Mouse (Mus musculus): ENCODE measurements around the gene Mfsd4b5. TPM values are rescaled to one million over a fixed set of nuclear protein-coding genes. Genes with fewer than 3 reads are reported as not detected.

Gene Mfsd4b5
- polyA plus RNA-seq, 1 experiment, result not detected

GRCm38 (mm10) chr10:40000746-40001145 is 14.3 kb upstream of the Mfsd4b5 start:
- Histone ChIP-seq H3K27ac (ENCODE audit: control insufficient read depth, insufficient read depth, low read depth, low read length, poor library complexity) (no peak overlapping the region), H3K4me1 (ENCODE audit: control insufficient read depth, insufficient read depth, low read length) (no peaks in the 10 kb centered on the region), H3K4me3 (replicated peaks; ENCODE audit: control insufficient read depth, low read depth, low read length) (no peak overlapping the region)
- WGBS, result 88% methylated on average over 2 of the region's 2 CpGs
- TF ChIP-seq CTCF (IDR thresholded peaks at IDR 0.05; ENCODE audit: control insufficient read depth, insufficient read depth, low read length), result no peak
- TF ChIP-seq POLR2A (IDR thresholded peaks at IDR 0.05; ENCODE audit: borderline replicate concordance, control insufficient read depth, low read depth, low read length), result no peak

- 70% methylated on average over 4 of the region's 4 CpGs for WGBS
- H3K4me1 ChIP-seq (ENCODE audit: control insufficient read depth, insufficient read depth, low read length), result no peaks in the 10 kb centered on the region; the same call in 1 of the 2 replicates
- TF ChIP-seq CTCF (IDR thresholded peaks at IDR 0.05; ENCODE audit: control insufficient read depth, insufficient read depth, low read length) (no peak), POLR2A (IDR thresholded peaks at IDR 0.05; ENCODE audit: borderline replicate concordance, control insufficient read depth, low read depth, low read length) (no peak)
- H3K27ac ChIP-seq (ENCODE audit: control insufficient read depth, insufficient read depth, low read depth, low read length, poor library complexity), result no peak overlapping the region
- no peak overlapping the region for H3K4me3 ChIP-seq (replicated peaks; ENCODE audit: control insufficient read depth, low read depth, low read length)
These were observed 4.7 kb upstream of the Mfsd4b5 start for GRCm38 (mm10) chr10:39991155-39991554.

GRCm38 (mm10) chr10:39982604-39983003 is 3.8 kb downstream of the Mfsd4b5 start:
- H3K4me1 ChIP-seq (ENCODE audit: control insufficient read depth, insufficient read depth, low read length), result no peaks in the 10 kb centered on the region
- TF ChIP-seq CTCF (IDR thresholded peaks at IDR 0.05; ENCODE audit: control insufficient read depth, insufficient read depth, low read length), result no peak
- no peak for TF ChIP-seq POLR2A (IDR thresholded peaks at IDR 0.05; ENCODE audit: borderline replicate concordance, control insufficient read depth, low read depth, low read length)
- no peak overlapping the region for H3K27ac ChIP-seq (ENCODE audit: control insufficient read depth, insufficient read depth, low read depth, low read length, poor library complexity)
- H3K4me3 ChIP-seq (replicated peaks; ENCODE audit: control insufficient read depth, low read depth, low read length), result no peak overlapping the region
- WGBS, result 28% methylated on average over 5 of the region's 5 CpGs

- Histone ChIP-seq H3K4me1 (ENCODE audit: control insufficient read depth, insufficient read depth, low read length) (no peaks in the 10 kb centered on the region), H3K27ac (ENCODE audit: control insufficient read depth, insufficient read depth, low read depth, low read length, poor library complexity) (no peak overlapping the region), H3K4me3 (replicated peaks; ENCODE audit: control insufficient read depth, low read depth, low read length) (no peak overlapping the region)
- TF ChIP-seq CTCF (IDR thresholded peaks at IDR 0.05; ENCODE audit: control insufficient read depth, insufficient read depth, low read length), result no peak
- no peak for TF ChIP-seq POLR2A (IDR thresholded peaks at IDR 0.05; ENCODE audit: borderline replicate concordance, control insufficient read depth, low read depth, low read length)
- 91% methylated on average over 1 of the region's 1 CpGs for WGBS
These were observed 8.2 kb downstream of the Mfsd4b5 start for GRCm38 (mm10) chr10:39978231-39978630.

- Histone ChIP-seq H3K4me3 (replicated peaks; ENCODE audit: control insufficient read depth, low read depth, low read length) (no peak overlapping the region), H3K27ac (ENCODE audit: control insufficient read depth, insufficient read depth, low read depth, low read length, poor library complexity) (no peak overlapping the region), H3K4me1 (ENCODE audit: control insufficient read depth, insufficient read depth, low read length) (no peaks in the 10 kb centered on the region)
- WGBS, result 86% methylated on average over 4 of the region's 4 CpGs
- TF ChIP-seq CTCF (IDR thresholded peaks at IDR 0.05; ENCODE audit: control insufficient read depth, insufficient read depth, low read length) (no peak), POLR2A (IDR thresholded peaks at IDR 0.05; ENCODE audit: borderline replicate concordance, control insufficient read depth, low read depth, low read length) (no peak)
These were observed 9.1 kb downstream of the Mfsd4b5 start for GRCm38 (mm10) chr10:39977346-39977745.

GRCm38 (mm10) chr10:39975771-39976170 is 10.7 kb downstream of the Mfsd4b5 start:
- no peak for TF ChIP-seq POLR2A (IDR thresholded peaks at IDR 0.05; ENCODE audit: borderline replicate concordance, control insufficient read depth, low read depth, low read length)
- no peak for TF ChIP-seq CTCF (IDR thresholded peaks at IDR 0.05; ENCODE audit: control insufficient read depth, insufficient read depth, low read length)
- 75% methylated on average over 2 of the region's 2 CpGs for WGBS
- Histone ChIP-seq H3K27ac (ENCODE audit: control insufficient read depth, insufficient read depth, low read depth, low read length, poor library complexity) (no peak overlapping the region), H3K4me3 (replicated peaks; ENCODE audit: control insufficient read depth, low read depth, low read length) (no peak overlapping the region), H3K4me1 (ENCODE audit: control insufficient read depth, insufficient read depth, low read length) (no peaks in the 10 kb centered on the region)

GRCm38 (mm10) chr10:39974982-39975381 is 11.5 kb downstream of the Mfsd4b5 start:
- Histone ChIP-seq H3K4me1 (ENCODE audit: control insufficient read depth, insufficient read depth, low read length) (no peaks in the 10 kb centered on the region), H3K27ac (ENCODE audit: control insufficient read depth, insufficient read depth, low read depth, low read length, poor library complexity) (no peak overlapping the region), H3K4me3 (replicated peaks; ENCODE audit: control insufficient read depth, low read depth, low read length) (no peak overlapping the region)
- 54% methylated on average over 11 of the region's 11 CpGs for WGBS
- TF ChIP-seq CTCF (IDR thresholded peaks at IDR 0.05; ENCODE audit: control insufficient read depth, insufficient read depth, low read length), result no peak
- no peak for TF ChIP-seq POLR2A (IDR thresholded peaks at IDR 0.05; ENCODE audit: borderline replicate concordance, control insufficient read depth, low read depth, low read length)

- no peaks in the 10 kb centered on the region for H3K4me1 ChIP-seq (ENCODE audit: control insufficient read depth, insufficient read depth, low read length)
- H3K27ac ChIP-seq (ENCODE audit: control insufficient read depth, insufficient read depth, low read depth, low read length, poor library complexity), result no peak overlapping the region
- no peak for TF ChIP-seq POLR2A (IDR thresholded peaks at IDR 0.05; ENCODE audit: borderline replicate concordance, control insufficient read depth, low read depth, low read length)
- TF ChIP-seq CTCF (IDR thresholded peaks at IDR 0.05; ENCODE audit: control insufficient read depth, insufficient read depth, low read length), result no peak
- no peak overlapping the region for H3K4me3 ChIP-seq (replicated peaks; ENCODE audit: control insufficient read depth, low read depth, low read length)
- WGBS, result 77% methylated on average over 3 of the region's 3 CpGs
These were observed 18.9 kb downstream of the Mfsd4b5 start for GRCm38 (mm10) chr10:39967512-39967911.

- 0% methylated on average over 1 of the region's 1 CpGs for WGBS
- H3K27ac ChIP-seq (ENCODE audit: control insufficient read depth, insufficient read depth, low read depth, low read length, poor library complexity), result no peak overlapping the region
- H3K4me3 ChIP-seq (replicated peaks; ENCODE audit: control insufficient read depth, low read depth, low read length), result no peak overlapping the region
- no peaks in the 10 kb centered on the region; the same call in 1 of the 2 replicates for H3K4me1 ChIP-seq (ENCODE audit: control insufficient read depth, insufficient read depth, low read length)
- TF ChIP-seq POLR2A (IDR thresholded peaks at IDR 0.05; ENCODE audit: borderline replicate concordance, control insufficient read depth, low read depth, low read length), result no peak
- TF ChIP-seq CTCF (IDR thresholded peaks at IDR 0.05; ENCODE audit: control insufficient read depth, insufficient read depth, low read length), result no peak
These were observed 24.5 kb downstream of the Mfsd4b5 start for GRCm38 (mm10) chr10:39961906-39962305.
